Mouse (Mus musculus) testis, adult 2 months (tissue): ENCODE measurements at regions not wholly inside any gene's neighbourhood (a gene's known extent, or its start where the extent isn't known, plus 50 kb on each side); places are given as distances from the start of the nearest gene placed in this dataset.

Source experiments
- H3K27ac ChIP-seq: fragments of 200-500 bp; 2 replicates; pipeline ENCODE4 v1.5.1; 2012; ENCODE audit warnings: low read depth, low read length; ENCODE audit not compliant: control insufficient read depth, insufficient read depth
- H3K27me3 ChIP-seq: fragments of 200-500 bp; 2 replicates; pipeline ENCODE4 v1.6.1; 2012; ENCODE audit warnings: mild to moderate bottlenecking, low read length, moderate library complexity; ENCODE audit not compliant: control insufficient read depth, insufficient read depth
- H3K36me3 ChIP-seq: fragments of 200-500 bp; 2 replicates; pipeline ENCODE4 v1.6.1; 2012; ENCODE audit warnings: mild to moderate bottlenecking, low read length; ENCODE audit not compliant: control insufficient read depth, insufficient read depth
- H3K4me1 ChIP-seq: fragments of 200-500 bp; 2 replicates; pipeline ENCODE4 v1.6.1; 2012; ENCODE audit warnings: low read length; ENCODE audit not compliant: control insufficient read depth, insufficient read depth
- H3K4me3 ChIP-seq: fragments of 200-500 bp; 2 replicates; pipeline ENCODE4 v1.5.1; 2012; ENCODE audit warnings: low read depth, mild to moderate bottlenecking, low read length, moderate library complexity, mixed read lengths; ENCODE audit not compliant: control insufficient read depth
- CTCF ChIP-seq: fragments of 200-500 bp; IDR thresholded peaks from 2 replicates; pipeline ENCODE4 v1.5.1; 2012; ENCODE audit warnings: low read depth, mild to moderate bottlenecking, inconsistent platforms, low read length, moderate library complexity; ENCODE audit not compliant: control insufficient read depth, insufficient read depth, insufficient replicate concordance
- POLR2A ChIP-seq: fragments of 200-500 bp; IDR thresholded peaks from 2 replicates; pipeline ENCODE4 v1.6.1; 2012; ENCODE audit warnings: low read depth, mild to moderate bottlenecking, inconsistent platforms, low read length, moderate library complexity; ENCODE audit not compliant: control insufficient read depth

DNA sequence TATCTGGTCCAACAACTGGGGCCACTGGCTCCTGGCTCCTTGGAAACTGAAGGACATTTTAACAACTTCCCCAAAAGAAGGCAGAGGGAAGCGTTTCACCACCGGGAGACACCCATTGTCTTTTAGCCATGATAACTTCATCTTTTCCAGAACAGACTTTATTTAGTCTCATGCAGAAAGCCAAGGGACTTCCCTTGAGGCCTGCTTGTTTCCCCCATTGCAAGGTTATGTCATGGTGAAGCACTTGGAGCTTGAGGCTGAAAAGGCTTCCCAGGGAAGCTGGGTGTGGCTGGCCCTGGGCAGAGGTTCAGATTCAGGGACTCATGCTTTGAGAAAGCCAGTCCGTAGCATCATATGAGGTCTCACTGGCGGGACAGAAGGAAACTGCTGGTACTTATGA lies 166.3 kb upstream of the Ado start:
- no peaks in the 10 kb centered on the region for H3K36me3 ChIP-seq
- peak overlapping the region; percentile 65 for H3K4me3 ChIP-seq
- H3K27ac ChIP-seq = no peak overlapping the region
- no peak for TF ChIP-seq CTCF
- TF ChIP-seq POLR2A = no peak
- no peaks in the 10 kb centered on the region for H3K27me3 ChIP-seq
- H3K4me1 ChIP-seq = no peaks in the 10 kb centered on the region; the same call in 1 of the 2 replicates

DNA sequence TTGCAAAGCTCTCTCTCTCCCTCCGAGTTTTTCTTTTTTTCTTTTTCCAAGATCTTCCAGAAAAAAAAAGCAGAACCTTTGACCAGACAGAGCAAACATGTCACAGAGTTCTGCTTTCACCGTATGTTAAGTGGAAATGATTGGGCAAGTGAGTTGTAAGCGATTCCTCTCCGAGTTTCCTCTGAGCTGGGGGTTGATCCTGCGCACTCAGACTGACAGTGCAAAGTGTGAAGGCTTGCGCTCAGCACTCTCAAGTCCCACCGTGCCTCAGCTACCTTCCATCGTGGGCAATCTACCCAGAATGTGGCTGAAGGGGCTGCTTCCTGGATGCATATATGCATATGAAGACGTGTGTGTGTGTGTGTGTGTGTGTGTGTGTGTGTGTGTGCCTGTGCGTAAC lies 164.3 kb upstream of the Ado start:
- H3K4me1 ChIP-seq = no peaks in the 10 kb centered on the region; the same call in 1 of the 2 replicates
- TF ChIP-seq POLR2A = no peak
- TF ChIP-seq CTCF = no peak
- H3K27ac ChIP-seq = no peak overlapping the region
- no peaks in the 10 kb centered on the region for H3K27me3 ChIP-seq
- no peaks in the 10 kb centered on the region for H3K36me3 ChIP-seq
- no peak overlapping the region for H3K4me3 ChIP-seq

DNA sequence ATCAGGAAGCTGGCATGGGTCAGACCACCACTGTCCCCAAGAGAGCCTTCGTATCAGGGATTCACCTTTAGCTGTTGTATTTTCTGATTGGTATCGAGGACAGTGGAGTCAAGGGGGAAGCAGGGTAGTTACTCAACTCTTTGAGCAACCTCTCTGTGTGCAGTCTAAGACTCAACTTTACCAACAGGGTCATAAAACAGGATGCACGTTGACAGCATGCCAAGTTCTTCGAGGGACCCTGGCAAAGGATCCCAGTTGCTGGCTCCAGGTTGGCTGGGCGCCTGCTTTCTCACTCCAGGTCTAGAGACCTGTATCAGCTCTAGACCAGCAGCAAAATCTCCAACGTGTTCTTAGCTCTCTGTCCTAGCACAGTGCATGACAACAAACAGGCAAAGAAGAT lies 163.9 kb upstream of the Ado start:
- Histone ChIP-seq H3K4me1 (no peaks in the 10 kb centered on the region; the same call in 1 of the 2 replicates), H3K27ac (no peak overlapping the region), H3K27me3 (no peaks in the 10 kb centered on the region), H3K4me3 (no peak overlapping the region), H3K36me3 (no peaks in the 10 kb centered on the region)
- no peak for TF ChIP-seq POLR2A
- no peak for TF ChIP-seq CTCF

DNA sequence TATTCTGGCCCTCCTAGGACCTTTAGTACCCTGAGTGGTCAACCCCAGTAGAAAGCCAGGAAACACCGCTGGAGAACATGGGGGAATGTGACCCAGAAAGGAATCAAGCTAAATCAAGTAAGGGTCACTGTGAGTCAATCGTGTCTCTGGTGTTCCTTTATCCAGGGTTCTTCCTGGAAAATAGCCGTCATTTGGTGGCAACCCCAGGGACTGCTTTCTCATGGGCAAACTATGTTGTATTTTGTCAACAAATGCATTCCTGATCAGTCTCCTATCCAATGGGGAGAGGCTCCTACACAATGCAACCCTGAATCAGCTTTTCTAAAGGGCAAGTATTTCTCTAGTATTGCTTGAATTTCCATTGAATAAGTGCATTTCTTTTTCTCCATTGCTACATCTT lies 163.2 kb upstream of the Ado start:
- Histone ChIP-seq H3K4me3 (no peak overlapping the region), H3K36me3 (no peaks in the 10 kb centered on the region), H3K4me1 (no peaks in the 10 kb centered on the region; the same call in 1 of the 2 replicates), H3K27ac (no peak overlapping the region), H3K27me3 (no peaks in the 10 kb centered on the region)
- TF ChIP-seq CTCF (no peak), POLR2A (no peak)

DNA sequence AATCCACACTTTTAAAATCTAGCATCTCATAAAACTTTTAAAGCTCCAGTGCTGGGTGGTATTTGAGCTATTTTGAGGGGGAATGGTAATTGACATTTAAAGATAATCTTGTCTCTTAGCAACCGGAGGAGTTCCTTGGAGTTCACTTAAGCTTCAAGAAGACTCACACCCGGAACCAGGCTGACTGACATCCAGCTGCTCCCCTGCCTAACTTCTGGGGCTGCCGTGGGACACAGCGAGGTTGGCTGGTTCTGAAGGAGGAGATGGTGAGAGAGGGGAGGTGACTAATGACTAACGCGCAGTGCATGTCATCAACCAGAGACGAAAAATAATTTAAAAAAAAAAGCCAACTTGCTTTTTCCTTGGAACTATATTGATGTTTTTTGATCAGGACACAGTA lies 157.7 kb upstream of the Ado start:
- Histone ChIP-seq H3K27me3 (no peaks in the 10 kb centered on the region), H3K27ac (no peak overlapping the region), H3K4me1 (no peaks in the 10 kb centered on the region), H3K36me3 (no peaks in the 10 kb centered on the region), H3K4me3 (no peak overlapping the region)
- no peak for TF ChIP-seq CTCF
- no peak for TF ChIP-seq POLR2A

DNA sequence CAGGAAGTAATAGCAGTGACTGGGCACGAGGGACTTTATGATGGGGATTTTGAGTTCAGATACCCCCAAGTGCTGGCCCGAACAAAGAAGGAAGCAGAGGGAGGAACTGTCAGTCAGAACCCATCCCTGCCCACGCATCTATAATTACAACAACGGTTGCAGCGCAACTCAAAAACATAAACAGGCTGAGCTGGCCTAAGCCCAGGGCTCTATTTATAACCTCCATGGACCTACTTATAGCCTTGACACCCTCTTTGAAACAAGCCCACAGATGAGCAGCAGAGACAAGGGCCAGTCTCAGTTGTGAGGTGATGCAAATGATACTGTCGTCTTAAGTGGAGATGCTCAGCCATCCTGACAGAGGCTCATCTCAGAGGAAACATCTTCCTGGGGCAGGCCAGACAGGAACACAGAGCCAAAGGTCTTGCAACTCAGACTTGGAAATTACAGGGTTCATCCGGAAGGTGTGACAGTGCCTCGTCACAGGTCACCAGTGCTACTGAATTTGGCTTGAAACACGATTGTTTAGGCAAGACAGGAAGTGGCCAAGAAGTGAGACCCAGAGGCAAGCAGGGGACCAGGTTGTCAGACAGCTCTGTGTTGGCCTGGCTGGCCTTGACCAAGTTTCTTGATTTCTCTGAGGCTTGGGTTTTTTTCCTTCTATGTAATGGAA lies 154.2 kb upstream of the Ado start:
- H3K36me3 ChIP-seq = no peaks in the 10 kb centered on the region
- no peaks in the 10 kb centered on the region for H3K27me3 ChIP-seq
- H3K27ac ChIP-seq = no peak overlapping the region
- no peak for TF ChIP-seq CTCF
- no peak for TF ChIP-seq POLR2A
- no peak overlapping the region for H3K4me3 ChIP-seq
- no peaks in the 10 kb centered on the region for H3K4me1 ChIP-seq

DNA sequence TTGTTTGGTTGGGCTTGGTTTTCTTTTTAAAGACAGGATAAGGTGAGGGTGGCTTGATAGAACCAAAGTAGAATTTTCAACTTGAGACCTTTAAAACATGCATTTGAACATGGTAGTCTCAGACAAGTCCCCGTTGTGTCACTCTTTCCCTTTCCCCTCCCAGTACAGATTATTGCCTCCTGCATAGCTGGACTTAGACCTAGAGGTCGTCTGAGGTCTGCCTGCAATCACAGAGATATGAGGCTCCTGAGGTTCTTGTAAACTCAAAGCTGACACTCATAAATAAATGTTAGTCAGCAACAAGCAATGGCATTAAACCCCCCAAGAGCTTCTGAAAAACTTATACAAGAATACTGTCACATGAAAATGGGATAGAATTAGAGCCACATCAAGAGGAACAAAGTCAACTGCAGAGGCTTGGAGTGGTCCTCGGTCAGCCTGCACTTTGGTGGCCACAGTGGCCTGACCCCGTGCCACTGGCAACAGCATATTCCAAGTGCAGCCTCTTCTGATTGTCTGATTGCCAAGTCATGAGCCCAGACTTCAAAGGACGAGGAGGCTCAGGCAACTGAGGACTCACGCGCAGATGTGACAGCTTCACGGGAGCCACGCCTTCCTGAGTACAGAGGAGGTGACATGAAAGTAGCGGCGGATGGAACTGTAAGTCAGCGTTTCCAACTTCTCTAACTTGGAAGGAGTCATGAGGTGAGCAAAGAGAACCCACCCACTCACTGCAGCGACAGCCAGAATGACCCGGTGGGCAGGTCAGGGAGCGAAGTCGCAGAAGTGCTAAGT lies 148.8 kb upstream of the Ado start:
- Histone ChIP-seq H3K4me1 (no peaks in the 10 kb centered on the region), H3K27ac (no peak overlapping the region), H3K27me3 (no peaks in the 10 kb centered on the region), H3K36me3 (no peaks in the 10 kb centered on the region), H3K4me3 (no peak overlapping the region)
- no peak for TF ChIP-seq CTCF
- TF ChIP-seq POLR2A = no peak
